Comparison of ENCODE assay signal across 16 mouse cellular contexts in the genomic region with DNA sequence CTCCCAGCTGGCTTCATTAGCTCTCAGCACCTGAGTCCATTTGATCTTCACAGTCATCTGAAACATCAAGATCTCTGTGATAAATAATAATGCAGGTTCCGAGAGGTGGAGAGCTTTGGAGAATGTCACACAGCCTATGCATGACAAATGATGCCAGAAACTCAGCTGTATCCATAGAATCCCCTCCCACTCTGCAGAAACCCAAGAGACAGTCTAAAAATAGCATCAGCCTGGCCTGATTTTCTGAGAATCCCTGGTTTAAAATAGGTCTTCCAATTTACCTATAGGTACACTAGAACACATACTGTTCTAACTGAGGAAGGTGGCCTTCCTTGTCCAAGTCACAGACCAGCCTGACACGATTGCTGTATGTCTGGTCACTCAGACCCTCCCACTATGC.
"Had no signal": no experiment of that assay in that cellular context is flagged by ENCODE, and none has a peak within 500 bp of the region (broad histone marks: within the 10 kb centered on the region; RNA-seq: fewer than 3 reads in every experiment).

No protein-coding gene starts in this region.

- H3K9me3 ChIP-seq: intestine, embryonic 15.5 days; limb, embryonic 10.5 days; liver, embryonic 15.5 days; neural tube, embryonic 13.5 days; stomach, embryonic 15.5 days had no signal

- H3K4me3 ChIP-seq: intestine, embryonic 15.5 days; limb, embryonic 10.5 days; liver, embryonic 15.5 days; neural tube, embryonic 13.5 days; stomach, embryonic 15.5 days had no signal

- H3K4me2 ChIP-seq: intestine, embryonic 15.5 days; liver, embryonic 11.5 days; liver, embryonic 15.5 days; lung, embryonic 14.5 days; neural tube, embryonic 13.5 days; stomach, embryonic 15.5 days had no signal

- H3K9ac ChIP-seq: intestine, embryonic 15.5 days; liver, embryonic 15.5 days; lung, embryonic 14.5 days; neural tube, embryonic 13.5 days; stomach, embryonic 15.5 days had no signal

- DNase-seq: kidney, adult 18-20 months; kidney, postnatal 14 days; lung, embryonic 14.5 days; lung, postnatal 10 days; lung, postnatal 4 days; midbrain, embryonic 14.5 days; retina, postnatal 1 day; right cerebral cortex, postnatal 4 days; spleen, adult 18-20 months; thymus, postnatal 36 days had no signal

- H3K4me1 ChIP-seq: intestine, embryonic 15.5 days; limb, embryonic 10.5 days; liver, embryonic 15.5 days; neural tube, embryonic 13.5 days; stomach, embryonic 15.5 days had no signal

- ATAC-seq: intestine, embryonic 15.5 days had no signal

- H3K27ac ChIP-seq: intestine, embryonic 15.5 days; limb, embryonic 10.5 days; liver, embryonic 15.5 days; neural tube, embryonic 13.5 days; stomach, embryonic 15.5 days had no signal

- H3K36me3 ChIP-seq: intestine, embryonic 15.5 days; limb, embryonic 10.5 days; liver, embryonic 15.5 days; neural tube, embryonic 13.5 days; stomach, embryonic 15.5 days had no signal

- H3K27me3 ChIP-seq: intestine, embryonic 15.5 days; liver, embryonic 15.5 days; neural tube, embryonic 13.5 days; stomach, embryonic 15.5 days had no signal
